Comparison of ENCODE assay signal across 8 mouse cellular contexts in genomic region chr6:28214658-28215267, GRCm38 (mm10).
DNase-seq lines count a peak whose midpoint lies in the region; ATAC-seq and TF ChIP-seq lines count a peak whose summit lies in the region.

No protein-coding gene starts in this region.

- peaks cover 6% of the 10 kb centered on the region; the same call in 1 of the 2 replicates for H3K27me3 ChIP-seq in heart, embryonic 10.5 days (ENCODE audit: insufficient read depth, poor library complexity, severe bottlenecking)
- peaks cover 3% of the 10 kb centered on the region for H3K27me3 ChIP-seq in ES-Bruce4 (ENCODE audit: control insufficient read depth, insufficient read depth, low read length, poor library complexity, severe bottlenecking)
- peaks cover 10% of the 10 kb centered on the region; the same call in 1 of the 2 replicates for H3K27me3 ChIP-seq in forebrain, embryonic 10.5 days (ENCODE audit: poor library complexity, severe bottlenecking)
- H3K27me3 ChIP-seq in liver, embryonic 12.5 days (replicated peaks): no peaks in the 10 kb centered on the region

- no peaks in the 10 kb centered on the region for H3K9me3 ChIP-seq in heart, embryonic 10.5 days
- no peaks in the 10 kb centered on the region for H3K9me3 ChIP-seq in ES-Bruce4 (replicated peaks; ENCODE audit: control insufficient read depth, insufficient read depth, low read length, poor library complexity, severe bottlenecking)
- H3K9me3 ChIP-seq in forebrain, embryonic 10.5 days: no peaks in the 10 kb centered on the region
- no peaks in the 10 kb centered on the region for H3K9me3 ChIP-seq in liver, embryonic 12.5 days (replicated peaks)

- peak overlapping the region; percentile 91 for H3K9ac ChIP-seq in ES-Bruce4 (ENCODE audit: low read depth, poor library complexity, severe bottlenecking)
- peak overlapping the region; percentile 89 for H3K9ac ChIP-seq in liver, embryonic 12.5 days

- peak overlapping the region; percentile 85 for H3K27ac ChIP-seq in heart, embryonic 10.5 days
- no peak overlapping the region for H3K27ac ChIP-seq in ES-Bruce4 (ENCODE audit: insufficient read depth, low read length)
- peak overlapping the region; percentile 87 for H3K27ac ChIP-seq in forebrain, embryonic 10.5 days
- peak overlapping the region; percentile 84 for H3K27ac ChIP-seq in liver, embryonic 12.5 days

- DNase-seq in heart, embryonic 10.5 days (ENCODE audit: low spot score): no peak
- DNase-seq in heart, postnatal 14 days: no peak
- DNase-seq in forebrain, embryonic 10.5 days (ENCODE audit: extremely low spot score, low spot score): no peak
- no peak for DNase-seq in adrenal gland, postnatal 4 days (ENCODE audit: low spot score in 2 of 2)
- no peak for DNase-seq in gastrocnemius, postnatal 36 days

- TF ChIP-seq EP300 in ES-Bruce4 (IDR thresholded peaks at IDR 0.05; ENCODE audit: insufficient read depth, low read depth, low read length): no peak

- 32% methylated on average over 13 of the region's 13 CpGs for WGBS in heart, embryonic 10.5 days
- 36% methylated on average over 13 of the region's 13 CpGs for WGBS in forebrain, embryonic 10.5 days
- WGBS in liver, embryonic 12.5 days (ENCODE audit: insufficient replicate concordance): 55% methylated on average over 13 of the region's 13 CpGs

- TF ChIP-seq CTCF in ES-Bruce4 (IDR thresholded peaks at IDR 0.05; ENCODE audit: low read depth, low read length): no peak

- no peak for ATAC-seq in liver, embryonic 12.5 days
- ATAC-seq in megakaryocyte progenitor cell, adult 5-6 weeks (replicated peaks; ENCODE audit: poor library complexity): no peak; the same call in 1 of the 2 replicates

- H3K36me3 ChIP-seq in heart, embryonic 10.5 days: no peaks in the 10 kb centered on the region
- H3K36me3 ChIP-seq in ES-Bruce4 (ENCODE audit: control insufficient read depth, insufficient read depth, low read length, poor library complexity, severe bottlenecking): no peaks in the 10 kb centered on the region
- H3K36me3 ChIP-seq in forebrain, embryonic 10.5 days (replicated peaks): 0 out of 2 replicates have a peak, but pooled peaks cover 3% of the 10 kb centered on the region
- H3K36me3 ChIP-seq in liver, embryonic 12.5 days: peaks cover 19% of the 10 kb centered on the region; the same call in 1 of the 2 replicates

- peak overlapping the region; percentile 94 for H3K4me2 ChIP-seq in liver, embryonic 12.5 days

- peak overlapping the region; percentile 72 for H3K4me3 ChIP-seq in heart, embryonic 10.5 days
- peak overlapping the region; percentile 75 for H3K4me3 ChIP-seq in ES-Bruce4 (ENCODE audit: low read depth, low read length)
- H3K4me3 ChIP-seq in forebrain, embryonic 10.5 days: peak overlapping the region; percentile 66
- peak overlapping the region; percentile 76 for H3K4me3 ChIP-seq in liver, embryonic 12.5 days

- no peak for TF ChIP-seq POLR2A in ES-Bruce4 (IDR thresholded peaks at IDR 0.05; ENCODE audit: insufficient read depth, low read length)

- intact Hi-C loops in heart, postnatal 14 days (cut with DNase I): no loop called here
- intact Hi-C loops in gastrocnemius, postnatal 36 days (cut with DNase I): no loop called here

- H3K4me1 ChIP-seq in heart, embryonic 10.5 days: no peaks in the 10 kb centered on the region
- H3K4me1 ChIP-seq in ES-Bruce4 (ENCODE audit: control insufficient read depth, insufficient read depth, low read length): no peaks in the 10 kb centered on the region
- peaks cover 12% of the 10 kb centered on the region for H3K4me1 ChIP-seq in forebrain, embryonic 10.5 days
- peaks cover 16% of the 10 kb centered on the region for H3K4me1 ChIP-seq in liver, embryonic 12.5 days
